Mouse (Mus musculus): ENCODE measurements at regions not wholly inside any gene's neighbourhood (a gene's known extent, or its start where the extent isn't known, plus 50 kb on each side); places are given as distances from the start of the nearest gene placed in this dataset.

GRCm38 (mm10) chr9:25374161-25374560, 107.2 kb upstream of the Eepd1 start:
- Histone ChIP-seq H3K4me3 (ENCODE audit: insufficient read depth, low read depth, low read length) (no peak overlapping the region), H3K36me3 (ENCODE audit: control insufficient read depth, insufficient read depth, low read length) (no peaks in the 10 kb centered on the region), H3K27ac (ENCODE audit: insufficient read depth, low read depth, low read length) (no peak overlapping the region), H3K27me3 (replicated peaks; ENCODE audit: control insufficient read depth, insufficient read depth, low read length) (no peaks in the 10 kb centered on the region), H3K4me1 (ENCODE audit: control insufficient read depth, insufficient read depth, low read length) (no peaks in the 10 kb centered on the region)
- WGBS = 84% methylated on average over 3 of the region's 3 CpGs
- TF ChIP-seq POLR2A (IDR thresholded peaks at IDR 0.05; ENCODE audit: low read depth, low read length) = no peak
- TF ChIP-seq CTCF (conservative IDR thresholded peaks at IDR 0.05; ENCODE audit: insufficient read depth, insufficient read length, low read depth, low read length) = no peak
- DNase-seq = no peak

DNA sequence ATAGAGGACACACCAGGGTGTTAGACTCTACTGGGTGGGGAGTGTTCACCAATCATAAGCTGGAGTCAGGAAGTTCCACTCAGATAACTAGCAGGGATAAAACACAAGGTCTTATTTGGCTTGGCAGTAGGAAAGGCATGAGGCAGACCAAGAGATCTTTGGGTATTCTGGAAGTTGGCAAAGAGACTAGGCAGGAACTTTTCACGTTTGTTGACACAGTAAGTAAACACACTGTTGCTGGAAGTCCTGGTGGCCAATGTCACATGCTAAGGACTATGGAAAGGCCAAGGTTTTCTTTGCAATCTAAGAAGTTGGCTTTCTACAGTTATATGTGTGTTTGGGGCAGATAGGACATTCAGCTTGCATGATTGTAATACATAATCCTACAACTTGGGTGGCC, 105.1 kb upstream of the Eepd1 start:
- 40% methylated on average over 1 of the region's 1 CpGs for WGBS
- Histone ChIP-seq H3K36me3 (ENCODE audit: control insufficient read depth, insufficient read depth, low read length) (no peaks in the 10 kb centered on the region), H3K27me3 (replicated peaks; ENCODE audit: control insufficient read depth, insufficient read depth, low read length) (no peaks in the 10 kb centered on the region), H3K27ac (ENCODE audit: insufficient read depth, low read depth, low read length) (no peak overlapping the region), H3K4me3 (ENCODE audit: insufficient read depth, low read depth, low read length) (no peak overlapping the region), H3K4me1 (ENCODE audit: control insufficient read depth, insufficient read depth, low read length) (no peaks in the 10 kb centered on the region)
- no peak for DNase-seq
- TF ChIP-seq CTCF (conservative IDR thresholded peaks at IDR 0.05; ENCODE audit: insufficient read depth, insufficient read length, low read depth, low read length) = no peak
- no peak for TF ChIP-seq POLR2A (IDR thresholded peaks at IDR 0.05; ENCODE audit: low read depth, low read length)

- H3K4me1 ChIP-seq (ENCODE audit: control insufficient read depth, insufficient read depth, low read length) = no peaks in the 10 kb centered on the region
- no peak for DNase-seq
- no peak overlapping the region for H3K4me3 ChIP-seq (ENCODE audit: insufficient read depth, low read depth, low read length)
- no peaks in the 10 kb centered on the region for H3K36me3 ChIP-seq (ENCODE audit: control insufficient read depth, insufficient read depth, low read length)
- TF ChIP-seq CTCF (conservative IDR thresholded peaks at IDR 0.05; ENCODE audit: insufficient read depth, insufficient read length, low read depth, low read length) (no peak), POLR2A (IDR thresholded peaks at IDR 0.05; ENCODE audit: low read depth, low read length) (no peak)
- no peaks in the 10 kb centered on the region for H3K27me3 ChIP-seq (replicated peaks; ENCODE audit: control insufficient read depth, insufficient read depth, low read length)
- WGBS = 51% methylated on average over 12 of the region's 12 CpGs
- no peak overlapping the region for H3K27ac ChIP-seq (ENCODE audit: insufficient read depth, low read depth, low read length)
Observed at GRCm38 (mm10) chr9:25377771-25378747, 103.3 kb upstream of the Eepd1 start.

GRCm38 (mm10) chr9:25385333-25385732, 96.0 kb upstream of the Eepd1 start:
- Histone ChIP-seq H3K4me3 (ENCODE audit: insufficient read depth, low read depth, low read length) (no peak overlapping the region), H3K27ac (ENCODE audit: insufficient read depth, low read depth, low read length) (no peak overlapping the region; the same call in 1 of the 2 replicates), H3K4me1 (ENCODE audit: control insufficient read depth, insufficient read depth, low read length) (no peaks in the 10 kb centered on the region), H3K36me3 (ENCODE audit: control insufficient read depth, insufficient read depth, low read length) (no peaks in the 10 kb centered on the region), H3K27me3 (replicated peaks; ENCODE audit: control insufficient read depth, insufficient read depth, low read length) (no peaks in the 10 kb centered on the region)
- no peak for DNase-seq
- no peak for TF ChIP-seq CTCF (conservative IDR thresholded peaks at IDR 0.05; ENCODE audit: insufficient read depth, insufficient read length, low read depth, low read length)
- TF ChIP-seq POLR2A (IDR thresholded peaks at IDR 0.05; ENCODE audit: low read depth, low read length) = no peak

DNA sequence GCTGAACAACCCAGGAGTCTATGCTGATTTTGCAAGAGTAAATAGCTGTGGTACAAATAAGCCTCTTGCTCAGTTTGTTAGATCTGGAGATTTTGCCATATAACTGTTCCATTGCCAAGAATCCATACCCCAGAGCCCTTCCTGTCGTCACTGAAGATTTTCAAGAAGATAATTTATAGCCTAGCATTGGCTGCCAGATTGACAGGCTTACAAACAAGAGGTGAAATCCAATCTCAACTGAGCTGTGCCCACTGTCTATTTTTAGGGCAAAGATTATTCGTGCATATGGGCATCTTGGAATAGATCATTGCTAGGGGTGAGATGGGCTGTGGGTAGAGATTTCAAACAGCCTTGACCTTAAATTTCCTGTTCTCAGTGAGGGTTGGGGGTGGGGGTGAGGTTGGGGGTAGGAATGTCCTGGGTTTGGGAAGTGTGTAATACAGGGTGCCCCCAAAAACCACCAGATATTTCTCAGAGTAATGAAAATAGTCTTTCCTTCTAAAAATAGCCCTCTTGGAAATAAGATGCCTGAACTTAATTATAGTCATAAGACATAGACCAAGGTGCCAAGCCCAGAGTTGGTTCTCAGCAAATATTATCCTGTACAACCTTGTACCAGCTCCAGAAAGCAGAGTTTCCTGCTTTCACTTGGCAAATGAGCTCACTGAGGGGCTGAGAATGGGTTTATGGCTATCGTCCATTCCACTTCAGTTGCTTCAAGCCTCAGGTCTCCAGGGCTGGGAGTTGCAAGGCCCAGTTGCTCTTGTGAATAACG, 93.3 kb upstream of the Eepd1 start:
- WGBS = 48% methylated on average over 4 of the region's 4 CpGs
- no peak for TF ChIP-seq POLR2A (IDR thresholded peaks at IDR 0.05; ENCODE audit: low read depth, low read length)
- no peak for TF ChIP-seq CTCF (conservative IDR thresholded peaks at IDR 0.05; ENCODE audit: insufficient read depth, insufficient read length, low read depth, low read length)
- H3K4me1 ChIP-seq (ENCODE audit: control insufficient read depth, insufficient read depth, low read length) = no peaks in the 10 kb centered on the region
- DNase-seq = no peak
- H3K27ac ChIP-seq (ENCODE audit: insufficient read depth, low read depth, low read length) = no peak overlapping the region
- H3K27me3 ChIP-seq (replicated peaks; ENCODE audit: control insufficient read depth, insufficient read depth, low read length) = no peaks in the 10 kb centered on the region
- H3K36me3 ChIP-seq (ENCODE audit: control insufficient read depth, insufficient read depth, low read length) = no peaks in the 10 kb centered on the region
- H3K4me3 ChIP-seq (ENCODE audit: insufficient read depth, low read depth, low read length) = no peak overlapping the region

DNA sequence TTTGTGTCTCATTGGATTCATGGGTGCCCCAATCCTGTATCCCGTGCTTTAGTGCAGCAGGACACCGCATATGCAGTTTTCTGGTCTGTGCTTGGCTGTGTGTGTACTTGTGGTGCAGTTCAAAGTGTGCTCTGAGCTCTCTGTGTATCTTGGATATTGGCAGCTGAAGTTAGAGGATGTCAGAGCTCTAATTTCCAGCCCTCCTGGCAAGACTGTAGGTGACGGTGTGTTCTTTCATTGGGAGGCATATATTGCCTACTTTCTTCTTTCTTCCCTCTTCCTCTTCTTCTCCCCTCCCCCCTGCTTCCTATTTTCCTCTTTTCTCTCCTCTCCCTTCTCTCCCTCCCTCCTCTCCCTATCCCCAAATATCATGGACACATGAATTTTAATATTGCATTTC, 92.0 kb upstream of the Eepd1 start:
- Histone ChIP-seq H3K27ac (ENCODE audit: insufficient read depth, low read depth, low read length) (no peak overlapping the region), H3K4me3 (ENCODE audit: insufficient read depth, low read depth, low read length) (no peak overlapping the region), H3K36me3 (ENCODE audit: control insufficient read depth, insufficient read depth, low read length) (no peaks in the 10 kb centered on the region), H3K4me1 (ENCODE audit: control insufficient read depth, insufficient read depth, low read length) (no peaks in the 10 kb centered on the region), H3K27me3 (replicated peaks; ENCODE audit: control insufficient read depth, insufficient read depth, low read length) (no peaks in the 10 kb centered on the region)
- TF ChIP-seq POLR2A (IDR thresholded peaks at IDR 0.05; ENCODE audit: low read depth, low read length) (no peak), CTCF (conservative IDR thresholded peaks at IDR 0.05; ENCODE audit: insufficient read depth, insufficient read length, low read depth, low read length) (no peak)
- WGBS = 86% methylated on average over 3 of the region's 3 CpGs
- DNase-seq = no peak

Measured in kidney, adult 2 months (tissue).